Mouse (Mus musculus) heart, postnatal 4 days (tissue): Measurements from ENCODE around the gene Morc3. TPM values are rescaled to one million over a fixed set of nuclear protein-coding genes. Genes with fewer than 3 reads are reported as not detected.
"Not testable (repeated sequence)": the region's sequence is repeated elsewhere in the genome, so short reads cannot be mapped to it uniquely, and the experiment has no call there.

Experiments used
- DNase-seq: peaks from one replicate; pipeline ENCODE4 v3.0.0; 2021
- total RNA-seq, 2 experiments: library from RNA; stranded (reverse); gene quantifications; 2 replicates each; pipeline ENCODE4 v1.2.3; 2021

Gene Morc3
- total RNA-seq, 2 experiments from 2014 or later: 23.7 to 26.5 TPM

GRCm38 (mm10) chr16:93819325-93819696 lies 12.6 kb upstream of the Morc3 start:
- no peak for DNase-seq

- DNase-seq: no peak
Measured at GRCm38 (mm10) chr16:93820040-93820439, 11.9 kb upstream of the Morc3 start.

GRCm38 (mm10) chr16:93821706-93822105 lies 10.2 kb upstream of the Morc3 start:
- no peak for DNase-seq

- DNase-seq: not testable (repeated sequence)
Measured at GRCm38 (mm10) chr16:93822433-93823225, 9.3 kb upstream of the Morc3 start.

- no peak for DNase-seq
Measured at GRCm38 (mm10) chr16:93824799-93825198, 7.1 kb upstream of the Morc3 start.

- DNase-seq: no peak
Measured at GRCm38 (mm10) chr16:93825463-93825862, 6.5 kb upstream of the Morc3 start.

- no peak for DNase-seq
Measured at GRCm38 (mm10) chr16:93826054-93826453, 5.9 kb upstream of the Morc3 start.

- not testable (repeated sequence) for DNase-seq
Measured at GRCm38 (mm10) chr16:93826478-93826877, 5.4 kb upstream of the Morc3 start.

GRCm38 (mm10) chr16:93826909-93827308 lies 5.0 kb upstream of the Morc3 start:
- DNase-seq: no peak

GRCm38 (mm10) chr16:93829526-93829925 lies 2.4 kb upstream of the Morc3 start:
- DNase-seq: no peak

- no peak for DNase-seq
Measured at GRCm38 (mm10) chr16:93830071-93830470, 1.9 kb upstream of the Morc3 start.

- no peak for DNase-seq
Measured at GRCm38 (mm10) chr16:93830916-93831315, 1.0 kb upstream of the Morc3 start.

- no peak for DNase-seq
Measured at GRCm38 (mm10) chr16:93832451-93833276, 743 bp downstream of the Morc3 start.

- no peak for DNase-seq
Measured at GRCm38 (mm10) chr16:93833551-93833950, 1.6 kb downstream of the Morc3 start.

- no peak for DNase-seq
Measured at GRCm38 (mm10) chr16:93834076-93834475, 2.2 kb downstream of the Morc3 start.

GRCm38 (mm10) chr16:93839049-93839448 lies 7.1 kb downstream of the Morc3 start:
- no peak for DNase-seq

GRCm38 (mm10) chr16:93850527-93850926 lies 18.6 kb downstream of the Morc3 start:
- DNase-seq: no peak

GRCm38 (mm10) chr16:93859967-93860366 lies 28.0 kb downstream of the Morc3 start:
- no peak for DNase-seq

GRCm38 (mm10) chr16:93860686-93861085 lies 28.8 kb downstream of the Morc3 start:
- DNase-seq: no peak

- DNase-seq: no peak
Measured at GRCm38 (mm10) chr16:93874841-93875240, 42.9 kb downstream of the Morc3 start.

- DNase-seq: no peak
Measured at GRCm38 (mm10) chr16:93877612-93878380, 45.9 kb downstream of the Morc3 start.

- DNase-seq: peak; percentile 98
Measured at GRCm38 (mm10) chr16:93883423-93884085, 51.6 kb downstream of the Morc3 start, which contains the start of gene Chaf1b. Gene Chaf1b, plus strand, starts transcription at chr16:93883901.
